Mouse (Mus musculus) myocyte (in vitro differentiated cells): ENCODE measurements around the gene Creb5. TPM values are rescaled to one million over a fixed set of nuclear protein-coding genes. Genes with fewer than 3 reads are reported as not detected.

Experiments
- H3K27me3 ChIP-seq: one replicate; pipeline ENCODE4 v1.6.1; 2011; ENCODE audit not compliant: control insufficient read depth, insufficient read depth, insufficient read length
- H3K36me3 ChIP-seq: one replicate; pipeline ENCODE4 v1.6.1; 2011; ENCODE audit not compliant: control insufficient read depth, insufficient read depth
- H3K4me2 ChIP-seq: one replicate; pipeline ENCODE4 v1.6.1; 2011; ENCODE audit warnings: low read depth, control low read depth
- H3K4me3 ChIP-seq: one replicate; pipeline ENCODE4 v1.5.1; 2011; ENCODE audit warnings: mild to moderate bottlenecking, control low read depth, moderate library complexity
- H3K79me2 ChIP-seq: one replicate; pipeline ENCODE4 v1.6.1; 2011; ENCODE audit not compliant: control insufficient read depth, insufficient read depth
- H3ac ChIP-seq: one replicate; pipeline ENCODE4 v1.6.1; 2011; ENCODE audit not compliant: control insufficient read depth, insufficient read length
- CEBPB ChIP-seq: IDR thresholded peaks from 2 replicates; pipeline ENCODE4 v1.6.1; 2011; ENCODE audit warnings: mild to moderate bottlenecking, moderate library complexity; ENCODE audit not compliant: poor library complexity, insufficient read depth, severe bottlenecking
- E2F4 ChIP-seq: IDR thresholded peaks from one replicate; pipeline ENCODE4 v1.6.1; 2011; ENCODE audit warnings: mild to moderate bottlenecking, control low read depth, moderate library complexity; ENCODE audit not compliant: insufficient read depth
- MAX ChIP-seq: IDR thresholded peaks from one replicate; pipeline ENCODE4 v1.6.1; 2011; ENCODE audit warnings: low read depth, mild to moderate bottlenecking, control low read depth
- MYOD1 ChIP-seq, 3 experiments: IDR thresholded peaks; one replicate each; pipeline ENCODE4 v1.6.1; 2011; ENCODE audit warnings: control low read depth in 2 of 3, low read depth in 2 of 3, mild to moderate bottlenecking in 2 of 3, moderate library complexity in 1 of 3; ENCODE audit not compliant: insufficient read length in 2 of 3, control insufficient read depth in 1 of 3
- MYOG ChIP-seq, 3 experiments: IDR thresholded peaks; one replicate each; pipeline ENCODE4 v1.6.1; 2011; ENCODE audit warnings: control low read depth in 2 of 3, low read depth in 2 of 3, mild to moderate bottlenecking in 2 of 3; ENCODE audit not compliant: insufficient read length in 2 of 3, control insufficient read depth in 1 of 3, insufficient read depth in 1 of 3
- POLR2A ChIP-seq: IDR thresholded peaks from one replicate; pipeline ENCODE4 v1.6.1; 2011; ENCODE audit warnings: low read depth, mild to moderate bottlenecking, control low read depth, moderate library complexity; ENCODE audit not compliant: insufficient read length
- POLR2AphosphoS2 ChIP-seq: IDR thresholded peaks from one replicate; pipeline ENCODE4 v1.6.1; 2011; ENCODE audit warnings: low read depth, control low read depth; ENCODE audit not compliant: insufficient read length
- REST ChIP-seq: IDR thresholded peaks from one replicate; pipeline ENCODE4 v1.6.1; 2011; ENCODE audit warnings: mild to moderate bottlenecking, control low read depth, moderate library complexity; ENCODE audit not compliant: insufficient read depth, insufficient read length
- SRF ChIP-seq: IDR thresholded peaks from one replicate; pipeline ENCODE4 v1.6.1; 2011; ENCODE audit warnings: low read depth; ENCODE audit not compliant: control insufficient read depth, insufficient read length
- TCF12 ChIP-seq: IDR thresholded peaks from one replicate; pipeline ENCODE4 v1.6.1; 2011; ENCODE audit warnings: mild to moderate bottlenecking, control low read depth; ENCODE audit not compliant: poor library complexity, insufficient read depth, severe bottlenecking
- TCF3 ChIP-seq: IDR thresholded peaks from one replicate; pipeline ENCODE4 v1.6.1; 2011; ENCODE audit warnings: low read depth, control low read depth; ENCODE audit not compliant: insufficient read length
- USF1 ChIP-seq: IDR thresholded peaks from one replicate; pipeline ENCODE4 v1.6.1; 2011; ENCODE audit warnings: low read depth, mild to moderate bottlenecking, control low read depth, moderate library complexity
- polyA plus RNA-seq: library from polyadenylated mRNA; unstranded; fragments of >200 nt; fragmentation: generic; extraction: Trizol; gene quantifications from one replicate; pipeline ENCODE4 v1.2.1, GENCODE M21; 2012; ENCODE audit warnings: missing spikeins

Gene Creb5
- polyA plus RNA-seq, 1 experiment = 1.4 TPM

GRCm38 (mm10) chr6:53738206-53738605 lies 451.1 kb downstream of the Creb5 start:
- no peaks in the 10 kb centered on the region for H3K27me3 ChIP-seq
- no peaks in the 10 kb centered on the region for H3K36me3 ChIP-seq
- no peak overlapping the region for H3K4me2 ChIP-seq
- no peak overlapping the region for H3ac ChIP-seq
- H3K79me2 ChIP-seq = no peaks in the 10 kb centered on the region
- TF ChIP-seq USF1 (no peak), TCF3 (no peak), POLR2AphosphoS2 (no peak), CEBPB (no peak), TCF12 (no peak), MYOD1 (IDR thresholded peaks at IDR 0.05; ENCODE audit: control insufficient read depth in 1 of 3, insufficient read length in 2 of 3, low read depth in 2 of 3) (no peak), E2F4 (no peak), MAX (no peak), POLR2A (no peak), MYOG (IDR thresholded peaks at IDR 0.05; ENCODE audit: control insufficient read depth in 1 of 3, insufficient read depth in 1 of 3, insufficient read length in 2 of 3, low read depth in 2 of 3) (no peak), REST (no peak), SRF (no peak)
- H3K4me3 ChIP-seq = no peak overlapping the region

- Histone ChIP-seq H3K4me2 (no peak overlapping the region), H3K27me3 (no peaks in the 10 kb centered on the region), H3ac (no peak overlapping the region), H3K79me2 (no peaks in the 10 kb centered on the region), H3K36me3 (no peaks in the 10 kb centered on the region), H3K4me3 (no peak overlapping the region)
- no peak for TF ChIP-seq MYOD1 (IDR thresholded peaks at IDR 0.05; ENCODE audit: control insufficient read depth in 1 of 3, insufficient read length in 2 of 3, low read depth in 2 of 3)
- TF ChIP-seq MYOG (IDR thresholded peaks at IDR 0.05; ENCODE audit: control insufficient read depth in 1 of 3, insufficient read depth in 1 of 3, insufficient read length in 2 of 3, low read depth in 2 of 3) = no peak
- no peak for TF ChIP-seq REST
- TF ChIP-seq SRF = no peak
- TF ChIP-seq TCF12 = no peak
- TF ChIP-seq CEBPB = no peak
- TF ChIP-seq USF1 = no peak
Measured at GRCm38 (mm10) chr6:53741222-53741621, 454.2 kb downstream of the Creb5 start.

Other genes with a start within 250 kb of the Creb5 start
- gene Jazf1, start 218.6 kb upstream of the Creb5 start, polyA plus RNA-seq = 0.01 TPM